Mouse (Mus musculus) layer of hippocampus, adult 2 months (tissue): ENCODE measurements around the gene Ralgps1. TPM values are rescaled to one million over a fixed set of nuclear protein-coding genes. Genes with fewer than 3 reads are reported as not detected.
"Not testable (repeated sequence)": the region's sequence is repeated elsewhere in the genome, so short reads cannot be mapped to it uniquely, and the experiment has no call there.

Source experiments
- DNase-seq, 2 experiments: peaks; one replicate each; pipeline ENCODE4 v3.0.0; 2022; ENCODE audit warnings: low spot score in 2 of 2
- H3K27ac ChIP-seq: fragments of 200-600 bp; 2 replicates; pipeline ENCODE4 v1.8.1; 2022
- H3K4me3 ChIP-seq: fragments of 200-600 bp; 2 replicates; pipeline ENCODE4 v1.8.1; 2022; ENCODE audit warnings: mild to moderate bottlenecking
- CTCF ChIP-seq: fragments of 200-600 bp; conservative IDR thresholded peaks from 2 replicates; pipeline ENCODE4 v1.8.1; 2022; ENCODE audit warnings: antibody characterized with exemption, mild to moderate bottlenecking, moderate library complexity
- total RNA-seq, 2 experiments: library from RNA; stranded (reverse); gene quantifications; 2 replicates each; pipeline ENCODE4 v1.2.3; 2021

The Ralgps1 gene
- total RNA-seq, 2 experiments from 2014 or later = 68.2 TPM

GRCm38 (mm10) chr2:33218903-33219625 is 152.2 kb downstream of the Ralgps1 start:
- DNase-seq = no peak
- Histone ChIP-seq H3K27ac (no peak overlapping the region), H3K4me3 (no peak overlapping the region)
- peak; percentile 79 for TF ChIP-seq CTCF

- no peak for DNase-seq
- no peak overlapping the region for H3K27ac ChIP-seq
- TF ChIP-seq CTCF = no peak
- no peak overlapping the region for H3K4me3 ChIP-seq
These were observed 153.9 kb downstream of the Ralgps1 start for GRCm38 (mm10) chr2:33217425-33217794.

- Histone ChIP-seq H3K27ac (peak overlapping the region; percentile 9; the same call in 1 of the 2 replicates), H3K4me3 (no peak overlapping the region)
- DNase-seq = no peak
- TF ChIP-seq CTCF = no peak
These were observed 154.5 kb downstream of the Ralgps1 start for GRCm38 (mm10) chr2:33216645-33217424.

GRCm38 (mm10) chr2:33215700-33216509 is 155.4 kb downstream of the Ralgps1 start, which contains the start of gene Angptl2:
TSS of gene Angptl2 (plus strand) at chr2:33216069.
- Histone ChIP-seq H3K27ac (peak within 1 kb of the TSS; percentile 9; the same call in 1 of the 2 replicates), H3K4me3 (peak within 1 kb of the TSS; percentile 12; the same call in 1 of the 2 replicates)
- peak; percentile 74 for DNase-seq
- TF ChIP-seq CTCF = no peak

GRCm38 (mm10) chr2:33215177-33215699 is 156.0 kb downstream of the Ralgps1 start:
- no peak for TF ChIP-seq CTCF
- no peak overlapping the region for H3K4me3 ChIP-seq
- DNase-seq = no peak
- H3K27ac ChIP-seq = peak overlapping the region; percentile 9; the same call in 1 of the 2 replicates

DNA sequence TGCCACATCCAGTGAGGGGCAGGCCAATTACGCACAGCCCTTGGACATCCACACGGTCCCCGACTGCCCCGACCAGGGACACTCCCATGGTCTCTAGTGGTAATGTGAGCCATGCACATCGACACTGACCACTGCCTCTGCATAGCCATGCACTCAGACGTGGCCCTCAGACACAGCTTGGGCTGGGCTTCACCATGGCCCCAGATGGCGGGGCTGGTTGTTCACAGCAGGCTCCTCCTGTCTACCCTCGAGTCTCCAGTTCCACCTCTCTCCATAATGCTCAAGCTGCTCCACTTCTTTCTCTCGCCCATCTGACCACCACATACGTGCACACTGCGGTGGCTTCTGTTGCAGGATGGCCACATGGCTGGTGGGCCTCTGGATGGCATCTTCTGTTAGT is 160.0 kb downstream of the Ralgps1 start:
- not testable (repeated sequence) for H3K4me3 ChIP-seq, H3K27ac ChIP-seq, DNase-seq

GRCm38 (mm10) chr2:33210841-33211240 is 160.4 kb downstream of the Ralgps1 start:
- Histone ChIP-seq H3K27ac (no peak overlapping the region), H3K4me3 (no peak overlapping the region)
- no peak for DNase-seq
- TF ChIP-seq CTCF = no peak

DNA sequence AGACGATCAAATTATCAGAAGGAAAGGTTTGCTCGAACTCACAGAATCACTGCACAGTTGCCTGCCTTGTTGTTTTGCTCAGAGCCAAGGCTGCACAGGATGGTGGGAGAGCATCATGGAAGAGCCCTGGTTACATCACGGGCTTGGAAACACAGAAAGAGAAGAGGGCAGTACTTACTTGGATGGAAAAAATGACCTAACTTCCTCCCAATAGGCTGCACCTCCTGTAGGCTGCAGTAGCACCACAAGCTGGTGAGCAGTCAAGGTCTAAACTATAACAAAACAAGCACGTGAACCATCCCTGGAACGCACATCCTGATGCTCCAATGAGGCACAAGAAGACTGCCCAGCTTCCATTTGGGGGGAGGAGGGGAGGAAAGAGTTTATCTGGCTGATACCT is 163.2 kb downstream of the Ralgps1 start:
- Histone ChIP-seq H3K27ac (no peak overlapping the region), H3K4me3 (no peak overlapping the region)
- DNase-seq = no peak
- no peak for TF ChIP-seq CTCF

DNA sequence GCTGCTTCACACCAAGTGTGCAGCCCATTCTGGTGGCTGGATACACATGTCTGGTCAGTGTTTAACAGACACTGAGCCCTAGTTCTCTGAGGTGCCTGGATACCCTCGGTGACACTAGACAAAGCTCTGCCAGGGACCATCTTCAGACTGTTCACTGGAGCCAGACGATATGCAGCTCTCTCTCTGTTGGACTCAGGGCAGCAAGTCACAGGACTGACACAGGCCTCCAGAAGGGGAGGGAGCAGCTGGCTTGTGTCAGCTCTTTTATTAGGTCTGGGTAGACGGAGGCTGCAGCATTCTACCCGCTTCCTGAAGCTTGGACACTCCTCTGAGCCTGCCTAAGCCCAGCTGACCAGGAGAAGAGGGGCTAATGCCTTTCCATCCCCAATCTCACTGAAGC is 164.2 kb downstream of the Ralgps1 start:
- H3K4me3 ChIP-seq = no peak overlapping the region
- no peak for TF ChIP-seq CTCF
- H3K27ac ChIP-seq = 0 out of 2 replicates have a peak overlapping the region, but pooled peaks have one; percentile 3
- no peak for DNase-seq

GRCm38 (mm10) chr2:33205939-33206525 is 165.3 kb downstream of the Ralgps1 start:
- Histone ChIP-seq H3K4me3 (no peak overlapping the region), H3K27ac (peak overlapping the region; percentile 55; the same call in 1 of the 2 replicates)
- DNase-seq = peak in 1 of 2 experiments; percentile 37
- no peak for TF ChIP-seq CTCF

DNA sequence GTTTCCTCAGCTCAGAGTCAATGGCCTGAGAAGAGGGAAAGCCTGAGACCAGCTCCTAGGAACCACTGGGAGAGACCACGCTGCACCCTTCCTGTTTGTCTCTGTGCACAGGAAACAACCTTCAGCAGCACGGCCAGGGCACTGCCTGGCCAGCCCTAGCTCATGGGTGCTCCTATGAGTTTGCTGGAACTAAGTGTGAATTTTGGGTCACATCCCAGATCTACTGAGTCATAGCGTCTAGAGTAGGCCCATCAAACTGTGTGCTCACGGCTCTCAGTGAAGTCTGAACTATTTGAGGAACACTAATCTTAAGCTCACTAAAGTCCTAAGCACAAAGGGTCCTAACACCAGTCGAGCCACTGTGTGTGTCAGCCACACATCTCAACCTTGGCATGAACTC is 166.3 kb downstream of the Ralgps1 start:
- no peak for TF ChIP-seq CTCF
- peak overlapping the region; percentile 55; the same call in 1 of the 2 replicates for H3K27ac ChIP-seq
- no peak overlapping the region for H3K4me3 ChIP-seq
- no peak for DNase-seq

GRCm38 (mm10) chr2:33203284-33203683 is 168.0 kb downstream of the Ralgps1 start:
- no peak overlapping the region for H3K27ac ChIP-seq
- TF ChIP-seq CTCF = no peak

More at GRCm38 (mm10) chr2:33203284-33203683, 168.0 kb downstream of the Ralgps1 start:
- DNase-seq = no peak
- no peak overlapping the region for H3K4me3 ChIP-seq
